Mouse (Mus musculus) limb, embryonic 15.5 days (tissue): ENCODE data around the gene Grem2. TPM values are rescaled to one million over a fixed set of nuclear protein-coding genes. Genes with fewer than 3 reads are reported as not detected.

Experiments used
- ATAC-seq: fragments of 200-750 bp; cut with Nextera tagmentation; 2 replicates; pipeline ENCODE4 v1.8.0; 2017; ENCODE audit warnings: low read depth, moderate TSS enrichment; ENCODE audit not compliant: insufficient number of reproducible peaks, low FRiP score, low TSS enrichment
- H3K27ac ChIP-seq: fragments of 300-500 bp; sonication (generic); 2 replicates; pipeline ENCODE4 v1.5.1; 2015; ENCODE audit warnings: moderate library complexity, mild to moderate bottlenecking, inconsistent platforms
- H3K27me3 ChIP-seq: fragments of 300-500 bp; sonication (generic); 2 replicates; pipeline ENCODE4 v1.6.1; 2015; ENCODE audit warnings: inconsistent platforms
- H3K36me3 ChIP-seq: fragments of 300-500 bp; sonication (generic); 2 replicates; pipeline ENCODE4 v1.6.1; 2015; ENCODE audit warnings: inconsistent platforms
- H3K4me1 ChIP-seq: fragments of 300-500 bp; sonication (generic); 2 replicates; pipeline ENCODE4 v1.6.1; 2015; ENCODE audit warnings: inconsistent platforms
- H3K4me2 ChIP-seq: fragments of 300-500 bp; sonication (generic); 2 replicates; pipeline ENCODE4 v1.6.1; 2015; ENCODE audit warnings: mild to moderate bottlenecking, inconsistent platforms
- H3K4me3 ChIP-seq: fragments of 300-500 bp; sonication (generic); 2 replicates; pipeline ENCODE4 v1.5.1; 2015; ENCODE audit warnings: mild to moderate bottlenecking, inconsistent platforms
- H3K9ac ChIP-seq: fragments of 300-500 bp; sonication (generic); 2 replicates; pipeline ENCODE4 v1.6.1; 2015; ENCODE audit warnings: inconsistent platforms
- H3K9me3 ChIP-seq: fragments of 300-500 bp; sonication (generic); 2 replicates; pipeline ENCODE4 v1.6.1; 2016; ENCODE audit warnings: inconsistent platforms
- WGBS: fragments of 180-500 bp; shearing (Covaris S2); methylation state at CpG from one replicate; pipeline ENCODE4 v1.1.7; 2015; 5-methylcytosine and 5-hydroxymethylcytosine counted together
- polyA plus RNA-seq: library from polyadenylated mRNA; unstranded; fragments of >200 nt; fragmentation: Nextera tagmentation; extraction: Ambion mirVana; gene quantifications from 2 replicates; pipeline ENCODE4 v1.2.1, GENCODE M21; 2015

Grem2 gene
- 2.4 and 2.8 TPM in 2 replicates for polyA plus RNA-seq

GRCm38 (mm10) chr1:174921298-174921955 is at the start of gene Grem2:
TSS of gene Grem2 (minus strand) at chr1:174921819.
- Histone ChIP-seq H3K4me1 (peaks cover 10% of the 10 kb centered on the region; the same call in 1 of the 2 replicates), H3K4me2 (peak within 1 kb of the TSS; percentile 63), H3K36me3 (no peaks in the 10 kb centered on the region), H3K4me3 (peak within 1 kb of the TSS; percentile 43), H3K9ac (no peak within 1 kb of the TSS), H3K27ac (no peak within 1 kb of the TSS), H3K9me3 (no peaks in the 10 kb centered on the region), H3K27me3 (peaks cover 11% of the 10 kb centered on the region)
- ATAC-seq = peak; percentile 87
- 3% methylated on average over 30 of the region's 30 CpGs for WGBS

GRCm38 (mm10) chr1:174959837-174960236 is 38.2 kb upstream of the Grem2 start:
- no peaks in the 10 kb centered on the region for H3K36me3 ChIP-seq
- no peak overlapping the region for H3K4me3 ChIP-seq
- no peaks in the 10 kb centered on the region for H3K27me3 ChIP-seq
- H3K27ac ChIP-seq = no peak overlapping the region
- no peaks in the 10 kb centered on the region for H3K9me3 ChIP-seq
- ATAC-seq = no peak
- 92% methylated on average over 3 of the region's 3 CpGs for WGBS
- H3K4me1 ChIP-seq = no peaks in the 10 kb centered on the region
- no peak overlapping the region for H3K4me2 ChIP-seq
- no peak overlapping the region for H3K9ac ChIP-seq

GRCm38 (mm10) chr1:174931003-174931619 is 9.5 kb upstream of the Grem2 start:
- 72% methylated on average over 3 of the region's 3 CpGs for WGBS
- H3K36me3 ChIP-seq = no peaks in the 10 kb centered on the region
- no peak for ATAC-seq
- no peak overlapping the region for H3K4me3 ChIP-seq
- H3K9ac ChIP-seq = no peak overlapping the region
- no peaks in the 10 kb centered on the region for H3K9me3 ChIP-seq
- no peaks in the 10 kb centered on the region for H3K4me1 ChIP-seq
- no peak overlapping the region for H3K27ac ChIP-seq
- no peak overlapping the region for H3K4me2 ChIP-seq
- H3K27me3 ChIP-seq = no peaks in the 10 kb centered on the region

- no peak for ATAC-seq
- Histone ChIP-seq H3K4me1 (no peaks in the 10 kb centered on the region), H3K9me3 (no peaks in the 10 kb centered on the region), H3K4me3 (no peak overlapping the region), H3K27ac (no peak overlapping the region), H3K27me3 (no peaks in the 10 kb centered on the region), H3K9ac (no peak overlapping the region), H3K4me2 (no peak overlapping the region), H3K36me3 (no peaks in the 10 kb centered on the region)
- whole genome bisulfite sequencing = 81% methylated on average over 7 of the region's 7 CpGs
Observed at GRCm38 (mm10) chr1:174929459-174930181, 8.0 kb upstream of the Grem2 start.

- ATAC-seq = no peak
- H3K4me1 ChIP-seq = peaks cover 10% of the 10 kb centered on the region; the same call in 1 of the 2 replicates
- no peak overlapping the region for H3K27ac ChIP-seq
- no peaks in the 10 kb centered on the region for H3K36me3 ChIP-seq
- H3K9me3 ChIP-seq = no peaks in the 10 kb centered on the region
- no peak overlapping the region for H3K9ac ChIP-seq
- 90% methylated on average over 4 of the region's 4 CpGs for WGBS
- H3K27me3 ChIP-seq = peaks cover 11% of the 10 kb centered on the region
- no peak overlapping the region for H3K4me2 ChIP-seq
- H3K4me3 ChIP-seq = no peak overlapping the region
Observed at GRCm38 (mm10) chr1:174918949-174919348, 2.7 kb downstream of the Grem2 start.

GRCm38 (mm10) chr1:174918236-174918870 is 3.3 kb downstream of the Grem2 start:
- 73% methylated on average over 5 of the region's 5 CpGs for WGBS
- no peaks in the 10 kb centered on the region for H3K36me3 ChIP-seq
- no peaks in the 10 kb centered on the region for H3K9me3 ChIP-seq
- no peak for ATAC-seq
- H3K27ac ChIP-seq = no peak overlapping the region
- H3K4me2 ChIP-seq = no peak overlapping the region
- no peak overlapping the region for H3K4me3 ChIP-seq
- H3K27me3 ChIP-seq = peaks cover 11% of the 10 kb centered on the region
- H3K9ac ChIP-seq = no peak overlapping the region
- H3K4me1 ChIP-seq = peaks cover 10% of the 10 kb centered on the region; the same call in 1 of the 2 replicates

GRCm38 (mm10) chr1:174909834-174910233 is 11.8 kb downstream of the Grem2 start:
- H3K36me3 ChIP-seq = no peaks in the 10 kb centered on the region

GRCm38 (mm10) chr1:174908232-174908631 is 13.4 kb downstream of the Grem2 start:
- H3K4me3 ChIP-seq = no peak overlapping the region
- no peak overlapping the region for H3K4me2 ChIP-seq
- no peak for ATAC-seq
- H3K9ac ChIP-seq = no peak overlapping the region
- H3K27ac ChIP-seq = no peak overlapping the region
- H3K9me3 ChIP-seq = no peaks in the 10 kb centered on the region
- H3K27me3 ChIP-seq = no peaks in the 10 kb centered on the region
- WGBS = 83% methylated on average over 5 of the region's 5 CpGs
- no peaks in the 10 kb centered on the region for H3K36me3 ChIP-seq
- H3K4me1 ChIP-seq = no peaks in the 10 kb centered on the region

More at GRCm38 (mm10) chr1:174909834-174910233, 11.8 kb downstream of the Grem2 start:
- Histone ChIP-seq H3K4me3 (no peak overlapping the region), H3K9me3 (no peaks in the 10 kb centered on the region), H3K4me1 (no peaks in the 10 kb centered on the region), H3K9ac (no peak overlapping the region), H3K4me2 (no peak overlapping the region), H3K27me3 (no peaks in the 10 kb centered on the region), H3K27ac (no peak overlapping the region)
- ATAC-seq = no peak
- 71% methylated on average over 3 of the region's 3 CpGs for WGBS

- ATAC-seq = no peak
- Histone ChIP-seq H3K4me3 (no peak overlapping the region), H3K4me1 (no peaks in the 10 kb centered on the region), H3K27ac (no peak overlapping the region), H3K9me3 (no peaks in the 10 kb centered on the region), H3K36me3 (no peaks in the 10 kb centered on the region), H3K4me2 (no peak overlapping the region), H3K9ac (no peak overlapping the region), H3K27me3 (no peaks in the 10 kb centered on the region)
- WGBS = 79% methylated on average over 5 of the region's 5 CpGs
Observed at GRCm38 (mm10) chr1:174907637-174908036, 14.0 kb downstream of the Grem2 start.

GRCm38 (mm10) chr1:174902755-174903154 is 18.9 kb downstream of the Grem2 start:
- H3K9ac ChIP-seq = no peak overlapping the region
- H3K4me3 ChIP-seq = no peak overlapping the region
- no peak overlapping the region for H3K4me2 ChIP-seq
- H3K36me3 ChIP-seq = no peaks in the 10 kb centered on the region
- 55% methylated on average over 1 of the region's 1 CpGs for WGBS
- H3K9me3 ChIP-seq = no peaks in the 10 kb centered on the region
- no peaks in the 10 kb centered on the region for H3K27me3 ChIP-seq
- H3K27ac ChIP-seq = no peak overlapping the region
- H3K4me1 ChIP-seq = no peaks in the 10 kb centered on the region
- ATAC-seq = no peak

- Histone ChIP-seq H3K36me3 (no peaks in the 10 kb centered on the region), H3K27ac (no peak overlapping the region), H3K4me1 (no peaks in the 10 kb centered on the region), H3K4me3 (no peak overlapping the region), H3K4me2 (no peak overlapping the region), H3K27me3 (no peaks in the 10 kb centered on the region), H3K9me3 (no peaks in the 10 kb centered on the region), H3K9ac (no peak overlapping the region)
- ATAC-seq = no peak
- WGBS = 80% methylated on average over 7 of the region's 7 CpGs
Observed at GRCm38 (mm10) chr1:174892471-174892870, 29.1 kb downstream of the Grem2 start.
